Mouse (Mus musculus) heart, embryonic 15.5 days (tissue): ENCODE data around the gene Tada1. TPM values are rescaled to one million over a fixed set of nuclear protein-coding genes. Genes with fewer than 3 reads are reported as not detected.
A peak's percentile ranks its signal among the peaks of the same experiment; 100 is the strongest.

Experiments
- ATAC-seq: fragments of 200-750 bp; cut with Nextera tagmentation; replicated peaks from 2 replicates; pipeline ENCODE4 v1.8.0; 2017; ENCODE audit warnings: low read depth, moderate TSS enrichment; ENCODE audit not compliant: insufficient number of reproducible peaks, insufficient read depth, low FRiP score
- H3K27ac ChIP-seq: fragments of 300-500 bp; sonication (generic); 2 replicates; pipeline ENCODE4 v1.5.1; 2015; ENCODE audit warnings: mild to moderate bottlenecking, inconsistent platforms
- H3K27me3 ChIP-seq: fragments of 300-500 bp; sonication (generic); 2 replicates; pipeline ENCODE4 v1.6.1; 2015; ENCODE audit warnings: inconsistent platforms
- H3K36me3 ChIP-seq: fragments of 300-500 bp; sonication (generic); 2 replicates; pipeline ENCODE4 v1.6.1; 2015; ENCODE audit warnings: mild to moderate bottlenecking, inconsistent platforms
- H3K4me1 ChIP-seq: fragments of 300-500 bp; sonication (generic); replicated peaks from 2 replicates; pipeline ENCODE4 v1.6.1; 2015; ENCODE audit warnings: inconsistent platforms
- H3K4me2 ChIP-seq: fragments of 300-500 bp; sonication (generic); 2 replicates; pipeline ENCODE4 v1.6.1; 2015; ENCODE audit warnings: inconsistent platforms, mild to moderate bottlenecking, moderate library complexity
- H3K4me3 ChIP-seq: fragments of 300-500 bp; sonication (generic); 2 replicates; pipeline ENCODE4 v1.5.1; 2015; ENCODE audit warnings: mild to moderate bottlenecking, inconsistent platforms
- H3K9ac ChIP-seq: fragments of 300-500 bp; sonication (generic); 2 replicates; pipeline ENCODE4 v1.6.1; 2015; ENCODE audit warnings: mild to moderate bottlenecking, inconsistent platforms
- H3K9me3 ChIP-seq: fragments of 300-500 bp; sonication (generic); replicated peaks from 2 replicates; pipeline ENCODE4 v1.6.1; 2016; ENCODE audit warnings: inconsistent platforms
- WGBS: fragments of 180-500 bp; shearing (Covaris S2); methylation state at CpG from one replicate; pipeline ENCODE4 v1.1.7; 2015; ENCODE audit warnings: mixed read lengths; 5-methylcytosine and 5-hydroxymethylcytosine counted together
- polyA plus RNA-seq: library from polyadenylated mRNA; unstranded; fragments of >200 nt; fragmentation: Nextera tagmentation; extraction: Ambion mirVana; gene quantifications from 2 replicates; pipeline ENCODE4 v1.2.1, GENCODE M21; 2015

Tada1 gene
- polyA plus RNA-seq, 1 experiment from 2014 or later: 27.5 TPM

DNA sequence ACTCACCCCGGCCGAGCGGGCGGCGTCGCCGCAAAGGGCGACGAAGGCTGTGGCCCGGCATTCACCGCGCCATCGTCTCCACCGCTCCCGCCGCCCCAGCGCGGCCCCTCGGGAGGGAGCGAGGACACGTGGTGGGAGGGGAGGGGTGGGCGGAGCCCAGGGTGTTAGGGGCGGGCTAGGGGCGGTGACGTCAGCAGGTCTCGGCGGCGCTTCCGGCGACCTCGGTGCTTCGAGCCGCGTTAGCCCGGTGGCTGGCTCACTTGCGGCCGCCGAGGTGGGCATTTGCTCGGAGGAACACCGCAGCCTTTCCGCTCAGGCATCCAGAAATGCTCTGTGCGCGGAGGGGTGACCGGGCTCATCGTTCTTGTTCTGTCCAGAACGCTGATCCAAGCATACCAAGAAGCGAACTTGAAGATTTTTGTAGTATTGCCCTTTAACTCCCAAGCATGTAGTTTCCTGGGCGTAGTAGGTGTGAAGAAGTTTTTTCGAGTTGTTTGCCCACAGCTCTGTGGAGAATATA lies 30.9 kb downstream of the Tada1 start, which contains the start of gene Pogk:
TSS of gene Pogk (minus strand) at position 163 of the 520 bp plus-strand sequence.
- H3K9ac ChIP-seq: peak within 1 kb of the TSS; percentile 83
- H3K4me2 ChIP-seq: peak within 1 kb of the TSS; percentile 97
- no peaks in the 10 kb centered on the region for H3K27me3 ChIP-seq
- H3K4me3 ChIP-seq: peak within 1 kb of the TSS; percentile 90
- whole genome bisulfite sequencing: 4% methylated on average over 48 of the region's 49 CpGs
- peak; percentile 89 for ATAC-seq
- 0 out of 2 replicates have a peak, but pooled peaks cover 6% of the 10 kb centered on the region for H3K36me3 ChIP-seq
- H3K9me3 ChIP-seq: no peaks in the 10 kb centered on the region
- peaks cover 21% of the 10 kb centered on the region for H3K4me1 ChIP-seq
- peak within 1 kb of the TSS; percentile 85 for H3K27ac ChIP-seq

DNA sequence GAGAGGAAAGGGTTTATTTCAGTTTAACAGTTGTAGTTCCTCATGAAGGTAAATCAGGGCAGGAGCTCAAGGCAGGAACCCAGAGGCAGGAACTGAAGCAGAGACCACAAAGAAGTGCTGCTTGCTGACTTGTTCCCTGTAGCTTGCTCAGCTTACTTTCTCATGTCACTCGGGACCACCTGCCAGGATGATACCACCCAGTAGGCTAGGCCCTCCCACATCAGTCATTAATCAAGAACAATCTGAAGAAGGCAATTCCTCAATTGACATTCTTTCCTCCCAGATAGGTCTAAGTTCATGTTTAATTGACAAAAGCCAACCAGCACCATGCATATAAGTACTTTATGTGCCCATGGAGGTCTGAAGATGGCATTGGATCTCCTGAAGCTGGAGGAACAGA lies 32.6 kb downstream of the Tada1 start:
- H3K4me1 ChIP-seq: peaks cover 11% of the 10 kb centered on the region
- H3K4me2 ChIP-seq: no peak overlapping the region
- 86% methylated on average over 1 of the region's 1 CpGs for WGBS
- no peak for ATAC-seq
- no peak overlapping the region for H3K4me3 ChIP-seq
- no peaks in the 10 kb centered on the region for H3K9me3 ChIP-seq
- H3K27ac ChIP-seq: no peak overlapping the region
- no peaks in the 10 kb centered on the region for H3K36me3 ChIP-seq
- no peak overlapping the region for H3K9ac ChIP-seq
- no peaks in the 10 kb centered on the region for H3K27me3 ChIP-seq

DNA sequence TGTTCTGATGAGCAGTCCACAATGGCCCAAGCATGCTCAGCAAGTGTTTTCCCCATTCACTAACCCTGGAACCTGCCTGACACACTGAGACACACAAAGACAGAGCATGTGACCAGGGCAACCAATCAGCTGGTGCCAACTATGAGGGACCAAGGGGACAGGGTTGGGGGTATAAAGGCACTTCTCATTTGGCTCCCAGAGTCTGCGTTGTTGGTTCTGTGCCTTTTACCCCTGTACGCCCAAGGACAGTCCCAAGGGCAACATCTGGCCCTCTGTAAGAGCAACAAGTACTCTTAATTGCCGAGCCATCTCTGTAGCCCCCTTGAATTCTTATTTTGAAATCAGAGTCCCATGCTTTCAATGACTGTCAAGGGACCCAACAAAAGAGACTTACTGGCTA lies 33.4 kb downstream of the Tada1 start:
- no peak overlapping the region for H3K9ac ChIP-seq
- H3K4me1 ChIP-seq: peaks cover 11% of the 10 kb centered on the region
- 82% methylated on average over 3 of the region's 3 CpGs for WGBS

DNA sequence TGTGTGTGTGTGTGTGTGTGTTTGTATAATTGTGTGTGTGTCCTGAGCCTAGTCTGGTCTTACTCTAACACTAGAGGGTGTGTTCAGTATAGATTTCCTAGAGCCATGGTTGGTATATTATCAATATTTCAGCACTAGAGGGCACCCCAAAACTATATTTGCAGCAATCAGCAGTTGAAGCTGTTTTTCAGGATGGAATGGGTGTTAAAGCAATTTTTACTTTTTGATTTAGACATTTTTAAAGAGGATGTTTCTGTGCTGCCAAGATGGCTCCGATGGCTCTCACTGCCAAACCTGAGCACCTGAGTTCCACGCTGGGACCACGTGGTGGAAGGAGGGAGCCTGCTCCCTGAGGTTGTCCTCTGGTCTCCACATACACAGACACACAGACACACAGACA lies 50.2 kb downstream of the Tada1 start:
- Histone ChIP-seq H3K9ac (no peak overlapping the region), H3K36me3 (no peaks in the 10 kb centered on the region), H3K9me3 (no peaks in the 10 kb centered on the region), H3K4me3 (no peak overlapping the region), H3K27me3 (no peaks in the 10 kb centered on the region), H3K4me1 (peaks cover 3% of the 10 kb centered on the region; the same call in 1 of the 2 replicates), H3K4me2 (no peak overlapping the region), H3K27ac (no peak overlapping the region)
- ATAC-seq: no peak
- WGBS: 62% methylated on average over 3 of the region's 3 CpGs

More for the DNA sequence above, 33.4 kb downstream of the Tada1 start:
- Histone ChIP-seq H3K27ac (no peak overlapping the region), H3K27me3 (no peaks in the 10 kb centered on the region), H3K4me2 (no peak overlapping the region), H3K4me3 (no peak overlapping the region), H3K36me3 (no peaks in the 10 kb centered on the region), H3K9me3 (no peaks in the 10 kb centered on the region)
- ATAC-seq: no peak

DNA sequence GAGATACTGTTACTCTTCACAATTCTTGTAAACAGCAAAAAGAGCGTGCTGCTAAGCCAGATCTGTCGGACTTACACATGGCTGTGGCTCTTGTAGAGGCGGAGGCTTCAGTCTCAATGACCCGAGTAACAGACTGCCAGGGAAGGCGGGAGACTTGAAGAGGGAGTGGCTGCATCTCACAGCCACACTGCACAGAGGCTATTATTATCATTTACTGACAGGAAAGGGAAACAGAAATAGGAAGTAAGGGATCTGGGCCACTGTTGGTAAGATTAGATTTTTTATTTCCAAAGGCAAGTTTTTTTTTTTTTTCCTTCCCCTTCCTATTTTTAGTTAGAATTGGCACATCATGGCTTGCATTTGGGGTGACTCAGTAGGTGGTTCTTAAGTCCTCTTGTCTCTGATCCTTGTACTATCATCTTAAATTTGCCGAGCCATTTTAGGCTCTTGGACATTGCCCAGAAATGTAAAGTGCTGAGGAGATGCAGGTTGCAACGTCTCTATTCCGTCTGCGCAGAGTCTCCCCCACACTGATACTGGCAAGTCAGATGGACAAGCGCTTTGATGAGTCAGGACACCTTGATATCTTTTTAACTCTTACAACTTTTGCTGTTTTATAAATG lies 51.0 kb downstream of the Tada1 start:
- H3K4me1 ChIP-seq: peaks cover 3% of the 10 kb centered on the region; the same call in 1 of the 2 replicates
- no peaks in the 10 kb centered on the region for H3K36me3 ChIP-seq
- no peak overlapping the region for H3K27ac ChIP-seq
- peak overlapping the region; percentile 26; the same call in 1 of the 2 replicates for H3K4me2 ChIP-seq
- 30% methylated on average over 10 of the region's 10 CpGs for WGBS
- H3K27me3 ChIP-seq: no peaks in the 10 kb centered on the region
- H3K4me3 ChIP-seq: no peak overlapping the region
- ATAC-seq: no peak
- no peaks in the 10 kb centered on the region for H3K9me3 ChIP-seq
- no peak overlapping the region for H3K9ac ChIP-seq

DNA sequence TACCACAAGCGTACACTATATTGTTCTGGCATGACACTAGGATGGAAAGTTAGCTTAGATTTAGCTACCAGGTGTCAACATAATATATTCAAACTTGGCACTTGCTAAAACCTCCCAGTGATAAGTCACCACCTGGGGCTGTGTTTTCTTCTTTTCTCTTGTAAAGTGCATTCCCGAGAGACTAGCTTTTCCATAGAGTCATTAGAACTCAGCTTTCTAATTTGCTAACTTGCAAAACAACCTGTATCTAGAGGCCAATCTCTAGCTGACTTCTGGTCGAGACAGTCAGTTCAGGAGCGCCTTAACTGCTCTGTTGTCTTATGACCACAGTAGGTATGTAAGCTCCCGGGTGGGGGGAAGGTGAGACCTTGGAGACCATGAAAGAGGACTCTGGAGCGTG lies 60.5 kb downstream of the Tada1 start:
- Histone ChIP-seq H3K27me3 (no peaks in the 10 kb centered on the region), H3K4me3 (no peak overlapping the region), H3K27ac (no peak overlapping the region), H3K4me1 (no peaks in the 10 kb centered on the region), H3K36me3 (no peaks in the 10 kb centered on the region), H3K9me3 (no peaks in the 10 kb centered on the region), H3K4me2 (no peak overlapping the region), H3K9ac (no peak overlapping the region)
- 58% methylated on average over 6 of the region's 6 CpGs for WGBS
- ATAC-seq: no peak

DNA sequence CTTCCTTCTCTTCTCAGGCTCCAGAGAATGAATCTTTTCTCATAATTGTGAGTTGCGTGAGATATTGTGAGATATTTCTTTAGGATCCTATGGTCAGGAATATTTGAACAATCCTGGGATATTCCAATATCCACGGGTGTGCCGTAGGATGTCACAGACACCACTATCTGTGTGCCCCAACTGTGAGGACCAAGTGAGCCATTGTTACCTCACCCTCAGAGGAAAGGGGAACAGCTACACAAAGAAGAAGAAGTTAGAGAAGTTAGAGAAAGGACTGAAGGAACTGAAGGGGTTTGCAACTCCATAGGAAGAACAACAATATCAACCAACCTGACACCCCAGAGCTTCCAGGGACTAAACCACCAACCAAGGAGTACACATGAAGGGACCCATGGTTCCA lies 63.1 kb downstream of the Tada1 start:
- Histone ChIP-seq H3K9me3 (no peaks in the 10 kb centered on the region), H3K4me3 (no peak overlapping the region), H3K4me1 (no peaks in the 10 kb centered on the region), H3K36me3 (no peaks in the 10 kb centered on the region), H3K27ac (no peak overlapping the region), H3K27me3 (no peaks in the 10 kb centered on the region), H3K4me2 (no peak overlapping the region), H3K9ac (no peak overlapping the region)
- WGBS: 85% methylated on average over 3 of the region's 3 CpGs
- ATAC-seq: no peak

Other genes with a start within 250 kb of the Tada1 start
- 0.06 TPM in 1 of 2 replicates, not detected in the other for gene Gpa33, start 248.9 kb upstream of the Tada1 start, polyA plus RNA-seq
- gene Mael, start 140.3 kb upstream of the Tada1 start, polyA plus RNA-seq: 0.11 and 0.18 TPM in 2 replicates
- 0.92 and 1.2 TPM in 2 replicates for gene Ildr2, start 125.0 kb upstream of the Tada1 start, polyA plus RNA-seq
- 9.3 and 10.6 TPM in 2 replicates for gene Pogk, start 30.8 kb downstream of the Tada1 start, polyA plus RNA-seq
- not detected in 2 replicates for gene Gm4846, start 118.5 kb downstream of the Tada1 start, polyA plus RNA-seq